Mouse (Mus musculus): Measurements from ENCODE around the gene Cryz. TPM values are rescaled to one million over a fixed set of nuclear protein-coding genes. Genes with fewer than 3 reads are reported as not detected.

Gene Cryz
- 1.4 and 2.9 TPM in 2 replicates for polyA plus RNA-seq (2012; ENCODE audit: low replicate concordance)

DNA sequence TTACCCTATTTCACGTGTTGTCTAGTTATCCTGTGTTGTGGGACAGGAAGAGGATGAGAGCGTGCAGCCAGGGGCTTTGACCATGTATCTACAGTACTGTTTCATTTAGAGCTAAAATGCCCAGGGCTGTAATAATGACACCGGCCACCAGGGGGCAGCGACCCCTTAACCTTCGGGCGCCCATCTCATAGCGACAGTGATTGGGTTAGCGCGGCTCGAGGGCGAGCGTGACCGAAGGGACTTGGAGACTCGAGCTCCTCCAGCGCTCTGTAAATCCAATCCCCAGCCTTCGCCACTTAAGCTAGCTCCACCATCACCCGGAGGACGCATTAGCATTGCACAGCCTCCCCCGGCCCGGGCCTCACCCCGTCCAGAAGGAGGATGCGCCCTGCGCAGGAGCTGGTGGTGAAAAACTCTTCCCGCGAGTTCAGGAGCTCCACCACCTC, at the start of gene Cryz:
Cryz (plus strand) TSS at position 224 of the 446 bp plus-strand sequence.

DNA sequence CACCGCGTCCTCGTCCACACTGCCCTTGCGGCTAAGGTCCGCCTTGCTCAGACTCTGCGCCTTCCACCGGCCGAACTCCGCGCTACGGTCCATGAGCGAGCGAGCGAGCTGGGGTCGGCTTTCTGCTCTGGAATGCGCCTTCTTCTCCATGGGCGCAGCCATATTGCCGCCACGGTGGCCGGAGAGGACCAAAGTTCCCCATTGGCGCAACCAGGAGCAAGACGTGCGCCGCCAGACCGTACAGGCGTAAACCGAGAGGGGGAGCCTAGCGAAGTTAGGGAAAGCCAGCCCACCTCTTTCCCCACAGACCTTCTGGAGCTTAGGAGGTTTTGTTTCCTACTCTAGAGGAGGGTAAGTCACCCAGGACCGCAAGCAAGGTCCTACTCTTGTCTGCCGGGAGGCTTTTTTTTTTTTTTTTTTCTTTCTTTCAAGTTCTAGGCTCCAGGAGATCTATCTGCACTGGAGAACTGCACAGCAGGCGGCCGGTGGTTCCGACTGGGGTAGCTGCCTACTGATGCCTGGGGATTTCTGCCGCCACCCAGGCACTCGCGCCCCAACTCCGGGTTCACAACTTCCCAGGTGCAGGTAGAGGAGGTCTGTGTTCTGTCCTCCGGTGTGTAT, 533 bp downstream of the Cryz start, which contains the start of gene Tyw3:
Tyw3 (minus strand) TSS at position 171 of the 621 bp plus-strand sequence.

DNA sequence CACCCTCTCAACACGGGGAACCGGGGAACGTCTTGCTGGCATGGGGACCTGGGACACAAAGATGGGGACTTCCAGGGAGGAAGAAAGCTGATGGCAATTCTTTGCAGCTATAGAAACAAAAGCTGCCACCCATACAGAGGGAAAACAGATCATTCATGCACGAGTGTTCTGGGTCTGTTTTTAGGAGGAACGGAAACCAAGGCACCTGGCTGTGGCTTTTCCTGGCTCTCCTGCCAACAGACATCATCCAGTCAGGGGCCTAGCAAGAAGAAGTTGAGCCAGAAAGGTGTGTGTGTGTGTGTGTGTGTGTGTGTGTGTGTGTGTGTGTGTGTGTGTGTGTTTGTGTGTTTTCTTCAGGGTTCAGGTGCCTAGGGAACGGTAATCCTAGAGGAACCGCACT, 67.0 kb downstream of the Cryz start, which contains the start of gene Erich3:
Erich3 (plus strand) TSS at position 315 of the 400 bp plus-strand sequence.

Other genes starting within 250 kb of the Cryz start
- gene Tyw3, start 393 bp downstream of the Cryz start, polyA plus RNA-seq (2012; ENCODE audit: low replicate concordance), result 0.56 and 1.5 TPM in 2 replicates
- gene Erich3, start 67.1 kb downstream of the Cryz start, polyA plus RNA-seq (2012; ENCODE audit: low replicate concordance), result 0.07 TPM in 1 of 2 replicates, not detected in the other